In the genomic region with DNA sequence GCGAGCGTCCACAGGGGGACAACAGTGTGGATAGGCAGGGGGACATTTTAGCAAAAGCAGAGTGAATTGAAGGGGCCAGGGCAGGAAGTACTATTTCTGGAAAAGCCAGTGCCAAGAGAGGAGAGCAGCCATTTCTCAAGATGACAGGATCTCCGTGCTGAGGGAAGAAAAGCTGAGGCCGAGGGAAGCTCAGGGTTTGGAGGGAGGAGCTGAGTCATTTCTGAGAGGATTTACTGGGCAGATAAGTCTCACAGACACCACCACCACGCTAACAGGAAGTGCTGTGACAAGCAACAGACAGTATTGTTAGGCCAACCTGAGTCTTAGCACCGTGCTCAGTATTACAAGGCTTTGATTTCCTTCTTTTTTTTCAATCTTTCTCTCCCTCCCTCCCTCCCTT, we compare ENCODE assay signal across 8 mouse cellular contexts.
DNase-seq lines count a peak whose midpoint lies in the region; ATAC-seq and TF ChIP-seq lines count a peak whose summit lies in the region.

No protein-coding gene starts in this region.

- ATAC-seq in midbrain, embryonic 16.5 days = no peak

- no peak for TF ChIP-seq CTCF in kidney, adult 2 months (conservative IDR thresholded peaks at IDR 0.05; ENCODE audit: insufficient read depth, insufficient read length, low read depth, low read length)

- H3K36me3 ChIP-seq in kidney, adult 2 months (ENCODE audit: control insufficient read depth, insufficient read depth, low read length) = no peaks in the 10 kb centered on the region
- no peaks in the 10 kb centered on the region for H3K36me3 ChIP-seq in midbrain, embryonic 16.5 days (ENCODE audit: control insufficient read depth, insufficient read depth, low read length)

- H3K27me3 ChIP-seq in kidney, adult 2 months (replicated peaks; ENCODE audit: control insufficient read depth, insufficient read depth, low read length) = no peaks in the 10 kb centered on the region
- H3K27me3 ChIP-seq in midbrain, embryonic 16.5 days (ENCODE audit: control insufficient read depth, insufficient read depth, low read depth, low read length) = no peaks in the 10 kb centered on the region

- no peak for TF ChIP-seq POLR2A in kidney, adult 2 months (IDR thresholded peaks at IDR 0.05; ENCODE audit: low read depth, low read length)

- no peaks in the 10 kb centered on the region for H3K9me3 ChIP-seq in midbrain, embryonic 16.5 days (replicated peaks; ENCODE audit: control insufficient read depth, low read length, poor library complexity, severe bottlenecking)

- H3K4me1 ChIP-seq in kidney, adult 2 months (ENCODE audit: control insufficient read depth, insufficient read depth, low read length) = no peaks in the 10 kb centered on the region
- H3K4me1 ChIP-seq in midbrain, embryonic 16.5 days (ENCODE audit: control insufficient read depth, insufficient read depth, low read length) = peaks cover 17% of the 10 kb centered on the region

- 38% methylated on average over 6 of the region's 6 CpGs for WGBS in kidney, adult 2 months
- 56% methylated on average over 6 of the region's 6 CpGs for WGBS in midbrain, embryonic 16.5 days

- H3K4me2 ChIP-seq in midbrain, embryonic 16.5 days (ENCODE audit: low read length) = no peak overlapping the region

- no peak overlapping the region for H3K4me3 ChIP-seq in kidney, adult 2 months (ENCODE audit: insufficient read depth, low read depth, low read length)
- no peak overlapping the region for H3K4me3 ChIP-seq in midbrain, embryonic 16.5 days (ENCODE audit: low read depth, low read length)

- H3K27ac ChIP-seq in kidney, adult 2 months (ENCODE audit: insufficient read depth, low read depth, low read length) = 0 out of 2 replicates have a peak overlapping the region, but pooled peaks have one; percentile 24
- H3K27ac ChIP-seq in midbrain, embryonic 16.5 days (ENCODE audit: low read length) = peak overlapping the region; percentile 64

- peak; percentile 14 for DNase-seq in kidney, adult 11 months
- no peak for DNase-seq in kidney, adult 18-20 months
- DNase-seq in brain, adult 2 months (ENCODE audit: low read depth, low spot score) = peak; percentile 45
- peak; percentile 61 for DNase-seq in kidney, adult 2 months
- DNase-seq in right cerebral cortex, postnatal 10 days (ENCODE audit: low spot score in 2 of 2) = no peak
- DNase-seq in c-Kit-positive CD71-positive TER-119-positive erythroid progenitor cells, embryonic 14.5 days (ENCODE audit: low spot score) = no peak
- no peak for DNase-seq in right cerebral cortex, postnatal 36 days (ENCODE audit: low spot score in 2 of 2)

- H3K9ac ChIP-seq in midbrain, embryonic 16.5 days (ENCODE audit: low read depth, low read length) = no peak overlapping the region

Comparison
In these comparisons a context has a peak if more than half of its experiments do, and no peak if none do; other contexts are left out.
1. DNase-seq: peak in kidney, adult 11 months (single experiment), brain, adult 2 months (single experiment) and kidney, adult 2 months (single experiment); none in kidney, adult 18-20 months (single experiment), right cerebral cortex, postnatal 10 days (0 of 2), c-Kit-positive CD71-positive TER-119-positive erythroid progenitor cells, embryonic 14.5 days (single experiment) and right cerebral cortex, postnatal 36 days (0 of 2).